Mouse (Mus musculus): ENCODE results near the gene Arhgef3.
A peak's percentile ranks its signal among the peaks of the same experiment; 100 is the strongest.

DNA sequence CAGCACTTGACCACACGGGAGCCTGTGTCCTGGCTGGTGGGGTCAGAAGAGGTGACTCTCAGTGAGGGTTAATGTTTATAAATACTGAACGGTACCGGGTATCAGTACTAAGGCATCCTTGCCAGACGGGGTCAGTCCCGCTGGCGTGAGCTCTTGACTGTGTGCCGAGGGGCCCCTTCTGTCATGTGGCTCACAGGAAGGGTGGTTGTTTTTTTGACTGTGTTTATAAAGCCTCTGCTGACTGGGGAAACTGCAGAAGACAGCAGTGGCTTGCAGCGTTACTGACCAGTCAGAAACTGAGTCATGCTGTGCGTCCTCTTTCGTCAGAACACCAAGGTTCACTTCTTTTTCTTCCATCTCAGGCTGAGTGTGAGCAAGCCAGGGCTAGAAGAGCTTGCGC lies 67.4 kb downstream of the Arhgef3 start:
- TF ChIP-seq EP300 (IDR thresholded peaks at IDR 0.05; ENCODE audit: low read depth) (peak; percentile 74), CTCF (IDR thresholded peaks at IDR 0.05; ENCODE audit: low read depth) (no peak)
